Mouse (Mus musculus): ENCODE results near the gene Kcnq2.

The Kcnq2 gene

DNA sequence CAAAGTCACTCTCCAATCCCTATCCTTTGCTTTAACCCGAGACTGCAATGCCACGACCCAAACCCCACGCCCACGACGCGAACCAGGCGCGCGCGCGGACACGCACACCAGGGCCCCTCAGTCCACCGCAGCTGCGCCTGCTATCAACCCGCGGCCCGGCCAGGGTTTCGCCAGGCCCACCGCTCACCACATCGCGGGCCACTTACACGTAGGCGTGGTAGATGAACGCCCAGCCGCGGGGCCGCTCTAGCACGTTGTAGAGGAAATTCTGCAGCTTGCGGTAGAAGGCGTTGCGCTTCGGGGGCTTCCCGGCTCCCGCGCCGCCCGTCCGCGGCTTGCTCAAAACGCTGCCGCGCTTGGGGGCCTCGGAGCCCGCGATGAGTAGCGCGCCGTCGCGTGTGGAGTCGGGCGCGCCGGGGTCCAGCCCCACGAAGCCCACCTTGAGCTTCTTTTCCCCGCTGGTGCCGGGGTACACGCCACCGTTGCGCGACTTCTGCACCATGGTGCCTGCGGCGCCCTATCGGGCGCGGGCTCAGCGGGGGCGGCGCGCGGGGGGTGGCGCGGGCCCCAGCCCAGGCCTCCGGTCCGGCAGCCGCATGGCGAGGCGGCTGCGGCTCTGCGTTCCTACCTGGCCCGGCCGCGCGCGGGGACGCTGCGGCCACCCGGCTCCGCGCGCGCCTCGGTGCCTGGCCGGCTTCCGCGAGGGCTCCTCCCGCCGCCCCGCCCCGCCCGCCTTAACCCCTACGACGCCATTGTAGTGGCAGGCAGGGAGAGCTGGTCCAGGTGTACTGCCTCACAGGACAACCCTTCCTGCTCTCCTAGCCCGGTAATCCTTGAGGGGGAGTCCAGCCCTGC, at the start of gene Kcnq2:
Gene Kcnq2 (minus strand): TSS at position 710 of the 855 bp plus-strand sequence.
- no peak for DNase-seq (ENCODE audit: low spot score)

DNA sequence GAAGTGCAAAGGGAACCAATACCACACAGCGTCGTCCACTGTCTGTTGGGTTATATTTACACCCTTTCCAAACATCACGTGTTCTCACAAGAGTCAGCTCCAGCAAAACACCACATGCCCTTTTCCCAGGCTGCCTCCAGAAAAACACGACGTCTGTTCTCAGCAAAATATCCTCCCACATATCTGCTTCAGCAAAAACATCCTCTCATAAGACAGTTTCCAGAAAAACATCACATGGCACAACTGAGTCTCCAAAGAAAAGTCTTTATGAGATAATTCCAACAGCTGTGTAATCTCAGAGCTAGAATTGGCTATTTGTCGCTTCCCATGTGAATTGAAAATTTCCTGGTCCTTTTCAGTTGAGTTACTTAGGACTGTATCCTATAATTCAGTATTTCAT, 45.8 kb upstream of the Kcnq2 start:
- no peak for DNase-seq (ENCODE audit: low spot score)

DNA sequence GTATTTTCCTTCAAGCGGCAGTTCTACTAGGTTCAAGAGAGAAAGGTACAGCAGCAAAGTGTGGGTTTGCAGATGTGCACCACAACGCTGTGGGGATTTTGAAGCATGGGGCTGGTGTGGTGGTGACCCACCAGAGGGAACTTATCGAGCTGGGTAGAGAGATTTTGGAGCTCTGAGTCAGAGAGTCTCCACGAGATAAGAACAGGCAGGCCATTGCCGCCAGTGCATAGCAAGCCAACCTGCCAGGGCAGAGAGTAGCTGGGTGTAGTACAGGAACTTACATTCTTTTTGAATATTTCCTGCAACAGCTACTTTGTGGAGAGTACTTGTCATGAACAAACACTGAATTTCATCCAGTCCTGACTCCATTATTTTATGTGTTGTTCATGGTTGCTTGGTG, 43.4 kb upstream of the Kcnq2 start:
- DNase-seq (ENCODE audit: low spot score), result no peak

DNA sequence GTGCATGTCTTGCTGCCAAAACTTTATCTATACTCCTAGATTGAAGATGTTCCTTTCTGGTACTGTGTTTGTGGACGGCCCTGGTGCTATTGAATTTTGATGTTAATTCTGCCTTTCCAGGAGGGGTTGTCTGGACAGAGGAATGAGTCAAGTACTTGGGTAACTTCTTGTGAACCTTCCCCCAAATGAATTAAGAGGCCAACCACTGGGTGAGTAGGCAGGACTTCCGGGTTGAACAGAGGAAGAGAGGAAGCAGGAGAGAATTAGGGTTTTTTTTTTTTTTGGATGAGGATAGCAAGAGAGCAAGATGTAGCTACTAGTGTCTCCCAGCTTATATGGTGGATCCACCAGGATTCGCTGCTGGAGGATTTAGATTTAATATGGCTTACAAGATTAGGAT, 42.9 kb upstream of the Kcnq2 start:
- no peak for DNase-seq (ENCODE audit: low spot score)

DNA sequence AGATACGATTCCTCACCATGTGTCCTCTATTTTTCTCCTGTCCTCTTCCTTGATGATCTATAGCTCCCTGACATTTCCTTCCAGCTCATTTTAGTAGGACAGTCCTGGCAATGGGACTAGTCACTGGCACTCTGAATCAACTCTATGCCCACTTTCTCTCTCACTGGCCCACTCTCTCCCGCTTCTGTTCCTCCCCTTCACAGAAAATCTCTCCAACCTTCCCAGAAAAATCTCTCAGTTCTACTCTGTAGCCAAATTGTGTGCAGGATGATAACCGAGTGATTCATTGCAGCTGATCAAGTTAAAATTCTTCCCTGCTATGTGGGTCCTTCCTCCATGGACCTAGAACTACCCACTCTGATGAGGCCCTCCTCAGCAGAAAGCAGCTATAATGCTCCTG, 39.5 kb upstream of the Kcnq2 start:
- DNase-seq (ENCODE audit: low spot score), result no peak

DNA sequence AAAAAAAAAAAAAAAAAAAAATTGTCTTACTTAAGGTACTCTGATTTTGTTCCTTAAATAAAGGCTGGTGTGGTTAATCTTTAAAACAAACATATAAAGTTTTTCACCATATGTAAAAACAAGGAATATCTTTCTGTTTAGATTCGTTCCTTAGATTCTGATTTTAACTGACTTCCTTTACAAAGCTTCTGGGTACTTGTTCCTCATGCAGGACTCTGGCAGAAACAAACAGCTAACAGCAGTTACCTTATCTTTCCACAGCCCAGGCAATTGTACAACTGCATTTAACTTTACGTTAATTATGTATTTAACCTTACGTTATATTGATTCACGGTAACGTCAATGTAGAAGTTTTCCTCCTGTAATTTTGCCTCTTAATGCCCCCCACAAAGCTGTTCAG, 31.4 kb upstream of the Kcnq2 start:
- no peak for DNase-seq (ENCODE audit: low spot score)

DNA sequence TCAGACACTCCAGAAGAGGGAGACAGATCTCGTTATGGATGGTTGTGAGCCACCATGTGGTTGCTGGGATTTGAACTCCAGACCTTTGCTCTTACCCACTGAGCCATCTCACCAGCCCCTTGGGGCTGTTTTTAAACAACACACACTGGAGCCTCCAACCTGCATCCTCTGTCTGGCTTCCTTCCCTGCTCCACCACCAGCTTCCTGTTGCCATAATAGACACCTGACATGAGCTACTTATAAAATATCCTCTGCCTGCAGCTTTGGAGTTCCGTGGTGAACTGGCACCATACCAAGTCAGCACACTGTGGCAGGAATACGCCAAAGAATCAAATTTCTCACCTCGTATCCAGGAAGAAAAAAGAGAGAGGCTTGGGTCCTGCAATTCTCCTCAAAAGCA, 25.7 kb upstream of the Kcnq2 start:
- DNase-seq (ENCODE audit: low spot score), result no peak

DNA sequence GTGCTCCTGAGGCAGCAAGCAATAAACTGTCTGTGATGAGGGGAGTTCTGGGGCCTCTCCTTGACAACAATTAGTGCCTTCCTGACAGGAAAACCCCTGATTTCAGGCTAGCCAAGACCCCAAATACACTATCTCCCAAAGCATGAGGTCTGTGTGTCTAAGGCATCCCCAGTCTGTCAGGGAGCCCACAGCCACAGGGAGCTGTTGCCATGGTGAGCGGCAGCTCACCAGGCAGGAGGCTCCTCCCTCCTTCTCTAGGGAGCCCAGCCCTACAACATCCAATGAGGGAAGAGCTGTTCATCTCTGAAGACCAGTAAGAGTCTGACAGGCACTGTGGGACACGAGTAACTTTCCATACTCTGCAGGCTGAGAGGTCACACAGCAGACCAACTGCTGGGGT, 24.7 kb upstream of the Kcnq2 start:
- DNase-seq (ENCODE audit: low spot score), result peak; percentile 76

DNA sequence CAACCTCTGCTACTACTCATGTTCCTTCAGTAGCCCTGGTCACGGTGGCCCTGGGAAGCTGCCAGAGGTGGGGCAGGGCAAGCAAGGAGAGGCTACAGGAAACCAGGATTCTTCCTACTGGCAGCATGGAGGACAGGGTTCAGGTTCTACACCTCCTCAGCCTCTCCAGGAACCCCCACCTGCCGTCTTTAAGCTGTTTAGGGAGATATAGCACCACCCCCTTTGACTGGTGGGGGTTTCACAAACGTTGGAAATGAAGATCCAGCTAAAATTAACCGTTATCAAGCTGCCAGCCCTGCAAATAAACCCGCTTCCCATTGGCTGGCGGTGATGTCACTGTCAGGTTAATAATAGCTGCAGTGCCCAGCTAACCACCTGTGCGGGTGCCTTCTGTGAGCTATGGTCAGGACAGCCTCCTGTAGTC, 24.0 kb upstream of the Kcnq2 start:
- DNase-seq (ENCODE audit: low spot score), result peak; percentile 76

DNA sequence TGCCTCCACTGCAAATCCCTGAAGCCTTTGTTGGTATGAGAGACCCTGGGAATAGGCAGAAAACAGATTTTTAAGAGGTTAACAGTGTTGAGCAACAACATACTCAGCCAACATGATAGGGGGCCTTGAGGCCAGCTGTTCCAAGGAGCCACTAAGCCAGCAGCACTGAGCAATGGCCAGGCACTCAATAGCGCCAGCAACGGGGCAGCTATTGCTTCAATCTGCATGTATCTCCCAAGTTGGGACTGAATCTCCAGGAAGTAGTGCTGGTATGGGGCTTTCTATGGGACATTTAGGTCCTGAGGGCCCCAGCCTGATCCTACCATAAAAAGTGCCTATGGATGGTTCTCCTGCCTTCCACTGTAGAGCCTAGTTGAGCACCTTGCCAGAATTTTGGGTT, 23.4 kb upstream of the Kcnq2 start:
- no peak for DNase-seq (ENCODE audit: low spot score)

DNA sequence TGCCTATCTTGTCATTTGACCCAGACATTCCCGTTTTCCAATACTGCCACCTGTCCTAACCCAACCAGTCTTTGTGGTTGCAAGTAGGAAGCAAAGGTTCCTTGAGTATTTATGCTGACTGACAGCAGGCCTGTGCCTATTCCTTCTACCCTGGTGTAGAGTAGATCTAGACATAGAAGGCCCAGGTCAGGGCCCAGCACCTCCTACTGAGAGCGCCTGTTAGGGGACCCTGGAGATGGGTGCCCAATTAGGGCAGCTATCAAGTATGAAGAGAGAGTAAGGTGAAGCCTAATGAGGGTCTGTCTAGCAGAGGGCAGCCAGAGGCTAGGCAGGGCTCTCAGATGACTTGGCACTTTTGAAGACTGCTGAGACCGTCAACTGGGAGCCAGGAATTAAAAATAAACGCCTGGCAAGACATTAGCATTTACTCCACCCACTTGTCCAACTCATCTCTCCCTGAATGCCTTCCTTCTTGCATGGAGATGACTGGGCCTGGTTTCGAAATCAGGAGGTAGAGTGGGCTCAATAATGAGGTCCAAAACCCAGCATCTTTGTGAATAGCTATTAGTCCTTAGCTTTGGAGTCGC, 22.7 kb upstream of the Kcnq2 start:
- no peak for DNase-seq (ENCODE audit: low spot score)

DNA sequence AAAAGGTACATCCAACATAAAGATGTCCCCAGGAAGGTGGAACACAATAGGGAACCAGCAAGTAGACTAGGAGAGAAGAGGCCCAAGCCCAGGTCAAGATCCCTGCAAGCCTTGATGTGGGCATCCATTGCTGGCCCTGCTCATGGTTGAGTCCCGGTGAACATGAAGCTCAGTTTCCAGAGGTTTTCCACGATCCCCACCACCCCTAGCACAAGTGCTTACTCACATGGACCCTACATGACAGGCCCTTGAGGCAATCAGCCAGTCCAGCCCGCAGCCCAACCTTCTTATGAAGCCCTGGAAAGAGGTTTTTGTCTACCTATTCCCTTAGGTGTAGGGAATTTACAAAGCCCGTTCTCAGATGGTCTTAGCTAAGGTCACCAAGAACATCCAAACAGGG, 22.1 kb upstream of the Kcnq2 start:
- no peak for DNase-seq (ENCODE audit: low spot score)

DNA sequence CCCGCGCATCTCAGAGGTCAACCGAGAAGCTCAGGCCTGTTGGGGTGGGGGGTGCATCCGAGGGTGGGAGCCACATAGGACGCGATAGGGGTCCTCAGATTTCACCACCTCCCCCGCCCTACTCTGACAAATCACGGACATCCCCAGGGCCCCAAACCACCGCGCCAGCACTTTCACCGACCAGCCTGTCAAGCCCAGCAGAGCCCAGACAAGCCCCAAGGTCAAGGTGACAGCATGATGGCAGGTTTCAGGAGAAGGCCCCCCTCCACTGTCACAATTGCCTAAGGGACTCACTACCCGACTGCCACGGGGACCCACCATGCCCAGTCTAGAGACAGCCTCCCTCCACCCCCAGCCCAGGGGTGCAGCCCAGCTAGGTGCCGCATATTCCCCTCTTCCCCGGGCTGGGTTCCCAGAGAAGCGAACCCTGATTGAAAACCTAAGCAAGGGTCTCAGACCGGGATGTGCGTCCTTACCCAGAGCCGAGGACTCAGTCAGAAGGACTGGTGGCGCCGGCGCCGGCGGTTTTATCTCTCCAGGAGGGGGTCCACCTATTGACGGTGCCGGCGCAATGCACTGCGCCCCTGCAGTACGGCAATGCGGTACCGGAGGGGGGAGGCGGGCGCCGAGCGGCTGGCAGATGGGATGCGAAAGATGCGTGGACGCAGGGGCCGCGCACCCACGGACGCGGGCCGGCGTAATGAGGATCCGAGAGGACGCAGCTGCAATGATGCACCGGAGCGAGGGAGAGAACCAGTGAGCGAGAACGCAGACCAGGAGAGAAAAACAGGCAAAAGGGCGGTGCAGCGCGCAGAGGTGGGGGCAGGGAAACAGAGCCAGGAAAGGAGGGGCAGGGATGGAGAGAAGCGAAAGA, 21.4 kb upstream of the Kcnq2 start, which contains the start of gene Eef1a2:
Gene Eef1a2 (minus strand): TSS at position 767 of the 874 bp plus-strand sequence.
- peak; percentile 77 for DNase-seq (ENCODE audit: low spot score)

DNA sequence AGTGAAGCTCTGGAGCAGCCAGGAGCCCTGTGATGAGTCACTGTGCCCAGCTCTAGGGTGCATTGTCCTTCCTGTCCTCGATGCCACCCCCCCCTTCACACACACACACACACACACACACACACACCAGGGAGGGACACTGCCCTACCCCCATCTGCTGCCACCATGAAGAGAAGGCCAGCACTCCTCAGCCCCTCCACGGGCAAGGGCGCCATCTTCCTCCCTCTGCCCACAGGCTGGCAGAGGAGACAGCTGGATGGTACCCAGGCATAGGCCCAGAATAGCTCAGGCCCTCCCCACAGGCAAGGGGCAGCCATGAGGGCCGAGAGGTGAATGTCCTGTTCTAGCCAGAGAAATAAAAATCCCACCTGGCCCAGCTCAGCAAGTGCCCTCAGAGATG, 20.7 kb upstream of the Kcnq2 start:
- no peak for DNase-seq (ENCODE audit: low spot score)

DNA sequence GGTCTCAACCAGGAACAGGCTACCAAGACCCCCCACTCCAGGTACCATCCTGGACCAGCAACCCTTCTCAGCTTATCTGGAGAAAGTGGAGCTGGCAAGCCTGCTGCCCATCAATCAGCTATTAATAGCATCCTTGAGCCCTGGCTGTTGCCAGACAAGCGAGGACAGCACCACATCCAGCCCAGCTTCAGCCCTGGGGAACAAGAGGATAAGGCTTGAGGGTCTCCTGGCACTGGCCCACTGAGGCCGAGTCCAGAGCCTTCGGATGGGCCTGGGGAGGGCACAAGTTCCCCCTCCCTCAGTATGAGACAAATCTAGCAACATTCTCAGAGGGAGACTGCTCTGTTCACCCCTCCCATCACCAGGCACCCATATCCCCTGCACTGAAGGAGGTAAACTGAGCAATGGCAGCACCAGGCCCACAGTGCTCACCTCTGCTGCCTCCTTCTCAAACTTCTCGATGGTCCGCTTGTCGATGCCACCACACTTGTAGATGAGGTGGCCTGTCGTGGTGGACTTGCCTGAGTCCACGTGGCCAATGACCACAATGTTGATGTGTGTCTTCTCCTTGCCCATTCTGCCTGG, 19.8 kb upstream of the Kcnq2 start:
- no peak for DNase-seq (ENCODE audit: low spot score)

DNA sequence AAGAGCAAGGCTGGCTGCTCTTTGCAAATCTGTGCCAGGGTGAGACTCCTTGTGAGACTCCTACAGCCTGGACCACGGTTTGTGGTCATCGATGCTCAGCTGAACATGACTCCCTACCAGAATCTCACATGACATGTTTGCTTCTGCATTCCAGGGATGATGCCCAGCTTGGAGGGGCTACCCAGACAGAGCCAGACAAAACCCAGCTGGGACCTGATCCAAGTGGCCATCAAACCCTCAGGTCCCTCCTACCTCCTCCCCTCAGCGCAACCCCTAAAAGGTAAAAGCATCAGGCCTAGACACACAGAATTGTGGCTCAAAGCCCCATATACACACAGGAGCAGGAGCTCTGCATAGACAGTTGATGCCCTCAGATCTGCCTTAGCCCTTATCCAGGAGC, 19.3 kb upstream of the Kcnq2 start:
- no peak for DNase-seq (ENCODE audit: low spot score)

DNA sequence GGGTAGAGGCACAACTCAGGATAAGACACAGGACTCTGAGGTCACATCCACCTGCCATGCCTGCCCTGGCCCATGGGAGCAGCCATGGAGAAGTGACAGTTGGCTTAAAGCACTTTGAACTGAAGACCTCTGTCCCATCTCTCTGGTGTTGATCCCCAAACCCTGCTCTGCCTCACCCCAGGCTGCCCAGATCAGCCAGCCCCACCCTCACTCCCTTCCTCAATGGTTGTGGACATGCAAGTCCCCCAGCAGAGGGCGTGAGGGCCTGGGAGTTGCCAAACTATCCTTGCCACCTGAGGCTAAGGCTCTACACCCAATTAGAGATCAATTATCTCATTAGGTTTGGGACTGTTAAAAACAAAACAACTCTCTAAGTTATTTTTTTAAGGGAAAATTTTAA, 18.7 kb upstream of the Kcnq2 start:
- DNase-seq (ENCODE audit: low spot score), result no peak

DNA sequence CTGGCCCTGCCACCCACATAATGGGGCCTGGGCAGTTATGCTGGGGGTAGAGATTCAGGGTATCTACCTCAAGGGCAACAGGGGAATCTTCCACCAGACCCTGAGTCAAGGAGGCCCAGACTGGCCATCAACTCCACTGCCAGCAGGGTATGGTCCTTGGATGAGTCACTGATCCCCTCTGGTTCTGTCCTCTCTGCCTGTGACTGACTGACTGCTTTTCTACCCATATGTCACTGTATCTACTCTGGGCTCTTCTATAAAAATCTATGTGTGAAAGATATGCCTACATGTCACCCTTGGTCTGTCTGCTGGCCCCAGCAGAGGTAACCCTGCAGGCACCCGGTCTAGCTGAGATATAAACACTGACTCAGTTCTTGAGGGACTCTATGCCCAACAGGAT, 18.0 kb upstream of the Kcnq2 start:
- no peak for DNase-seq (ENCODE audit: low spot score)

DNA sequence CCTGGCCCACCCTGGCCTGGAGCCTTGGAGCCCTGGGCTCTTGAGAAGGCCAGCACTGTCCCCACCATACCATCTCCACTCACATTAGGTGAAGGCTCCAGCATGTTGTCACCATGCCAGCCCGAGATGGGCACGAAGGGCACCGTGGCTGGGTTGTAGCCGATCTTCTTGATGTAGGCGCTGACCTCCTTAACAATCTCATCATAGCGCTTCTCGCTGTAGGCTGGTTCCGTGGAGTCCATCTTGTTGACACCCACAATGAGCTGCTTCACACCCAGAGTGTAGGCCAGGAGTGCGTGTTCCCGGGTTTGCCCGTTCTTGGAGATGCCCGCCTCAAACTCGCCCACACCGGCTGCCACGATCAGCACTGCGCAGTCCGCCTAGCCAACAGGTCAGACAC, 17.6 kb upstream of the Kcnq2 start:
- DNase-seq (ENCODE audit: low spot score), result peak; percentile 15

DNA sequence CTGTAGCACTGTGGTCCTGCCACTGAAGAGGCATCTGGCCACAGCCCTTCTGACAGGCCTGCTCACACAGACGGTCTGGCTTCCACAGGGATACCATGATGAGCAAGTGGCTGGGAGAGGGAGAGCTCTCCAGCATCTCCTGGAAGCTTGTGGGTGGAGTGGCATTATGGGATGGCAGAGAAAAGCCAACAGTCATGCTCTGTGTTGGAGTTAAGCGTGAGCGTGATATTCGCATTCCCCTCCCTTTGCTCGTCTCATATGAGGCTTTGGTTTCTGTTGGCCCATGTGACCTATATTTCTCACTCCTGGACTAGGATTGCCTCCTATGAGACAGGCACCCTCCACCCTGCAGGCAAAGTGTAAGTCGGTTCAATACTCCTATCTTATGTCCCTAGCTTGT, 15.2 kb upstream of the Kcnq2 start:
- peak; percentile 50 for DNase-seq (ENCODE audit: low spot score)

DNA sequence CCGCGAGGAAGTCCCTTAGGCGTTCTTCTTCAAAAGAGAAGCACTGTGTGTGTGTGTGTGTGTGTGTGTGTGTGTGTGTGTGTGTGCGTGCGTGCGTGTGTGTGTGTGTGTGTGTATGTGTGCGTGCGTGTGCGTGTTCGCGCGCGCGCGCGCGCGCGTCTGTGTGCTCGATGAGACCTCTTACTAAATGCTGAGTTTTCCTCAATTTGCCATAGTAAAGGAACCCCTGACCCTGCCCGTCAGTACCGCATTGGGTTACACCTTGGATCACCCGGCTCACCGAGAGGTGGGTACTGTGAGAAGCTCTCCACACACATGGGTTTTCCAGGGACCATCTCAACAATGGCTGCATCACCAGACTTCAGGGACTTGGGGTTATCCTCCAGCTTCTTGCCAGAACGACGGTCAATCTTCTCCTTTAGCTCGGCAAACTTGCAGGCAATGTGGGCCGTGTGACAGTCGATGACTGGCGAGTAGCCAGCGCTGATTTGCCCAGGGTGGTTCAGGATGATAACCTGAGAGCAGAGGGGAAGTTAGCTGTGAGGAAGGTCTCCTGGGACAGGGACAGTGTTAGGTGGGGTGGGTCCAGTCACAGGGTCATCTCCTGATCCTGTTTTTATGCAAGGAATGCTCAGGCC, 13.3 kb upstream of the Kcnq2 start:
- DNase-seq (ENCODE audit: low spot score), result no peak
